Mouse (Mus musculus) bone marrow, adult 2 months (tissue): ENCODE measurements at regions not wholly inside any gene's neighbourhood (a gene's known extent, or its start where the extent isn't known, plus 50 kb on each side); places are given as distances from the start of the nearest gene placed in this dataset.

ENCODE experiments used
- CTCF ChIP-seq: fragments of 200-500 bp; IDR thresholded peaks from 2 replicates; pipeline ENCODE4 v1.5.1; 2011; ENCODE audit warnings: low read length, control low read depth; ENCODE audit not compliant: control insufficient read depth, insufficient read depth
- POLR2A ChIP-seq: fragments of 200-500 bp; IDR thresholded peaks from 2 replicates; pipeline ENCODE4 v1.6.1; 2011; ENCODE audit warnings: low read depth, mild to moderate bottlenecking, control low read depth, low read length, borderline replicate concordance; ENCODE audit not compliant: control insufficient read depth

GRCm38 (mm10) chr3:104561567-104561966, 49.8 kb upstream of the Lrig2 start:
- TF ChIP-seq CTCF (no peak), POLR2A (no peak)
